Mouse (Mus musculus) C2C12 (cell line): ENCODE measurements around the gene Gper1.

Experiments
- CEBPB ChIP-seq: IDR thresholded peaks from one replicate; pipeline ENCODE4 v1.6.1; 2011; ENCODE audit warnings: low read depth, mild to moderate bottlenecking, control low read depth, moderate library complexity
- CTCF ChIP-seq: IDR thresholded peaks from one replicate; pipeline ENCODE4 v1.5.1; 2011; ENCODE audit not compliant: control insufficient read depth, insufficient read depth, insufficient read length
- MAX ChIP-seq: IDR thresholded peaks from one replicate; pipeline ENCODE4 v1.6.1; 2011; ENCODE audit warnings: mild to moderate bottlenecking, control low read depth

- no peak for TF ChIP-seq MAX
- TF ChIP-seq CEBPB: no peak
- no peak for TF ChIP-seq CTCF
These were observed 34.8 kb upstream of the Gper1 start for GRCm38 (mm10) chr5:139388195-139388570.
